Mouse (Mus musculus): ENCODE data around the gene Trappc12.

Gene Trappc12

GRCm38 (mm10) chr12:28685771-28686170 lies 64.5 kb downstream of the Trappc12 start:
- DNase-seq, result no peak

- DNase-seq, result no peak
Observed at GRCm38 (mm10) chr12:28684674-28685073, 65.6 kb downstream of the Trappc12 start.

GRCm38 (mm10) chr12:28675925-28676209 lies 74.4 kb downstream of the Trappc12 start:
- no peak for DNase-seq

- DNase-seq, result peak; percentile 89
Observed at GRCm38 (mm10) chr12:28675121-28675924, 74.9 kb downstream of the Trappc12 start, which contains the start of gene Adi1. TSS of gene Adi1 (plus strand) at chr12:28675231.

DNA sequence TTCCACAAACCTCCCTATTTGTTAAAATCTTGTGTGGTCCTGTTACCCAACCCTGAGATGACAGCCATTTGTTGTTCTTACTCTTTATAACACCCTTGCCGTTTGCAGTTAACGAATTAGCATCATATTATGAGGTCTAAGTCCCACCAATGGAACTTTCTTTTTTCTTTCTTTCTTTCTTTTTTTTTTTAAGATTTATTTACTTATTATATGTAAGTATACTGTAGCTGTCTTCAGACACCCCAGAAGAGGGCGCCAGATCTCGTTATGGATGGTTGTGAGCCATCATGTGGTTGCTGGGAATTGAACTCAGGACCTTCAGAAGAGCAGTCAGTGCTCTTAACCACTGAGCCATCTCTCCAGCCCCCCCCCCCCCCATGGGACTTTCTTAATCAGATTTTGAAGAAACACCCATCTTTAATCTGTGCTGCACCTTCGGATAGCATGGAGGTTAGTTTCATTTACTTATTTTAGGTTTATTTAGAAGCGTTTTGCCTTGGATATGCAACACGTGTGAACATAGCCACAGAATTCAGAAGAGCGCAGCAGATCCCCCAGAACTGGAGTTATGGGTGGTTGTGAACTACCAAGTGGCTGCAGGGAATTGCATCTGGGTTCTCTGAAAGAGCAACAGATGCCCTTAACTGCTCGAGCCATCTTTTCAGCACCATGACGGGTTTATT lies 76.1 kb downstream of the Trappc12 start:
- DNase-seq, result no peak

- DNase-seq, result no peak
Observed at GRCm38 (mm10) chr12:28667287-28667686, 83.0 kb downstream of the Trappc12 start.

DNA sequence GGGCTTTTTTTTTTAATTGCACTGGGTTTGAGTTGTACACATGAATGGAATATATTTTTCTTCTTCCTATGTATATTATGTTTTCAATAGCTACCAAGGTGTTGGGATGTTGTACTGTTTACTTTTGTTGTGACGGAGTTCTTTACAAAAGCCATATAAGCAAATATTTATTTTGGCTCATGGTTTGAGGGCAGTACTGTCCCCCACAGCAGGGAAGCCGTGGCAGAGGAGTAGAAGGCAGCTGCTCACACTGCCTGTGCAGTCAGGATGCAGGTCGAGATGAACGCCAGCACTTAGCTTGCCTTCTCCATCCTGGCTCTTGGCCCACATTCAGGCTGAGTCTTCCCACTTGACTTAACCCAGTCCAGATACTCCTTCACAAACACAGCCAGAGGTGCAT lies 83.5 kb downstream of the Trappc12 start:
- no peak for DNase-seq

DNA sequence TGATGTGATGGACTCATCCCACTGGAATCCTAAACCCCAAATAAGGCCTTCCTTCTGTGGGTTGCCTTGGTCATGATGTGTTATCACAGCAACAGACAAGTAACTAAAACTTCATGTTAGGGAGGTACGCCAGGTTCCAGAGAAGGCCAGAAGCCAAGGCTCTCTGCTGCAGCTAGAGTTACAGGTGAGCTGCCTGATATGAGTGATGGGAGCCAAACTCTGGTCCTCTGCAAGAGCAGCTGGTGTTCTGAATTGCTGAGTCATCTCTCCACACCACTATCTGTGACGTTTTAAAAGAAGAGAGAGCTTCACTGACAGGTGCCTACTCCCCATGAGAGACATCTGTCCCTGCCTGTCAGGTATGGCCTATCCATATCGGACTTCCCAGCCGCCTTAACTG lies 87.6 kb downstream of the Trappc12 start:
- DNase-seq, result no peak

DNA sequence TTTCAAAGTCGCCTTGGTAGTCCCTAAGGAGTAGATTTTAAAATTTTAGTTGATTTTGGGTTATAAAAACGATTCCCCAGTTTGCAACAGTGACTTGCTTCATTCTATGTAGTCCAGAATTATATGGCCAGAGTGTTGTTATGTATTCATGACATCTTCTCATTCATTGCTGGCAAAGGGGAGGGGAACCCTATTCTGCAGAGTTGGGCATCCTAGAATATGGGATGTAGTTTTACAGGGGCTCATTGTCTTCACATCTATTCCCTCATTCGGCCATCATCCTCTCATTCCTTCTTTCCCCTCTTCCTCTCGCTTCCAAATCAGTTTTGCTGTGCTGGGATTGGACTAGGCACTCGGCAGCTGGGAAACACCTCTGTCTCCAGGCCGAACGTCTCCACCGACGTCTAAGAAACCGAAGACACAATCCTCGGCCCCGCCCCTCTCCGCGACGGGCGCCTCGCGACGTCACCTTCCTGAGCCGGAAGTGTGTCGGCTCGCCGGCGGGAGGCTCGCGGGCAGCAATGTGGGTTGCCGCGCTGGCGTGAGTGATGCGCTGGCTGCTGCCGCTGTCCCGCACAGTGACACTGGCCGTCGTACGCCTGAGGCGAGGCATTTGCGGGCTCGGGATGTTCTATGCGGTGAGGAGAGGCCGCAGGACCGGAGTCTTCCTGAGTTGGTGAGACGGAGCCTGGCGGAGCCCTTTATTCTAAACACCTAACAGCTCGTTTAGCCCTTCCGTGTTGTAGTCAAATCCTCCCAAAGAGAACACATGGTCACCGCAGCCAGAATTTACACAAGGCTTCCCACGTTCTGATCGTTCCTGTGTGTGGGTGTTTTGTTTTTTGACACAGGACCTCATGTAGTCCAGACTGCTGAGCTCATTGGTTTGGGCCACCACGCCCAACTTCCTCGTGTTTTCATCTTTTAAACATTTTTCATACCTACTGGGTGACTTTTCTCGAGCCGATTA lies 100.8 kb downstream of the Trappc12 start, which contains the start of gene Rnaseh1:
Gene Rnaseh1, plus strand, starts transcription at position 462 of the 970 bp plus-strand sequence.
- peak; percentile 83 for DNase-seq

All from kidney, adult 11 months (tissue).